Mouse (Mus musculus): Measurements from ENCODE around the gene Sh3bp1.
"Not testable (repeated sequence)": the region's sequence is repeated elsewhere in the genome, so short reads cannot be mapped to it uniquely, and the experiment has no call there.

Sh3bp1 gene

GRCm38 (mm10) chr15:78877810-78878390 lies 21.7 kb upstream of the Sh3bp1 start:
- no peak for DNase-seq (ENCODE audit: low spot score in 2 of 2)

- DNase-seq (ENCODE audit: low spot score in 2 of 2) = not testable (repeated sequence)
Measured at GRCm38 (mm10) chr15:78878792-78879516, 20.6 kb upstream of the Sh3bp1 start.

DNA sequence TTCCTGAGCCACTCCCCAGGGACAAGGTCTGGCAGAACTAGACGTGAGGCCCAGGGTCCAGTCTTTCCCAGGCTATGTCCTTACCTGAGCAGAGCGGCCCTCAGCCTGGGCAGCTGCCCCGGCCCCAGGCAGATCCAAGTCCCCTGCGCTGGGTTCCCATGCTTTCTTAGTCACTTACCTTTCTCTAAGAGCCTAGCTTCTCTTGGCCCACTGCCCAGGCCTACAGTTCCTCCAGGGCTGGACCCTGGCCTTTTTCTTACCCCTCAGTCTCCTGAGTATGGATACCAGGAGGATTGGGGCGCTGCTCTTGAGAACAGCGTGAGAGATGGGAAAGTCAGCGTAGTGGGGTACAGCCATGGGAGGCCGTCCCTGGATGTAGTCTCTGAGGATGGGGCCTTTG lies 19.1 kb upstream of the Sh3bp1 start:
- DNase-seq (ENCODE audit: low spot score in 2 of 2) = no peak

DNA sequence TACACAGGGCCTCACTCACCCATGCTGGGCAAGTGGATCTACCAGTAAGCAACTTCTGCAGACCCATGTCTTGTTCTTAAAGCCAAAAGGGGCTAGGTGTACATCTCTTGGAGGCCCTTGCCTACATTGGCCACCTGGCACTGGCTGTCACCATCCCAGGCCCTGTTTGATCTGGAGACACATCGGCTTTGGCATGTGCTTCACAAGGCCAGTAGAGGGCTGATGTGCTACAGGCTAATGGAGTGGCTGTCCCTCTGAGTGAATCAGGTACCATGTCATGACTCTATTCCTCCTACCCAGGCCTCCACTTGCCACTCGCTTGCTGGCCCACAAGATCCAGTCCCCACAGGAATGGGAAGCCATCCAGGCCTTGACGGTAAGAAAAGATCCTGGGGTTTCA lies 17.7 kb upstream of the Sh3bp1 start:
- DNase-seq (ENCODE audit: low spot score in 2 of 2) = no peak

- DNase-seq (ENCODE audit: low spot score in 2 of 2) = no peak
Measured at GRCm38 (mm10) chr15:78889401-78889853, 10.1 kb upstream of the Sh3bp1 start.

- DNase-seq (ENCODE audit: low spot score in 2 of 2) = no peak
Measured at GRCm38 (mm10) chr15:78892440-78892839, 7.1 kb upstream of the Sh3bp1 start.

GRCm38 (mm10) chr15:78894726-78895125 lies 4.8 kb upstream of the Sh3bp1 start:
- peak in 1 of 2 experiments; percentile 42 for DNase-seq (ENCODE audit: low spot score in 2 of 2)

DNA sequence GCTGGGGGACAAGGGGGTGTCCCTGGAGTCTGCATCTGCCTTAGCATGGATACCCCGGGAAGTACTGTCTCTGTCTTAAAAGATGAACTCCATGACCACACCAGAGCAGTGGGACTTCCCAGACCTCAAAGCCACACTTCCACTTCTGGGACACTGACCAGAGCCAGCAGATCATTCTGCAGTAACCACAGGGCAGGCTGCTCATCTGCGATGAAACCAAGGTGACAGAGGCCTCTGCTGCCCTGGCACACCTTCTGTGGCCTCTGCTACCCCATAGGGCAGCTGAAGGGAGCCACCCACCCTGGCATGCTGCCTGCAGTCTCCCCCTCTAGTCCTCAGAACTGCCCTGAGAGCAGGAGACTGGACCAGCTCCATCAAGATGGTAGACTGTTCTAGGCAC lies 3.8 kb upstream of the Sh3bp1 start:
- DNase-seq (ENCODE audit: low spot score in 2 of 2) = no peak

DNA sequence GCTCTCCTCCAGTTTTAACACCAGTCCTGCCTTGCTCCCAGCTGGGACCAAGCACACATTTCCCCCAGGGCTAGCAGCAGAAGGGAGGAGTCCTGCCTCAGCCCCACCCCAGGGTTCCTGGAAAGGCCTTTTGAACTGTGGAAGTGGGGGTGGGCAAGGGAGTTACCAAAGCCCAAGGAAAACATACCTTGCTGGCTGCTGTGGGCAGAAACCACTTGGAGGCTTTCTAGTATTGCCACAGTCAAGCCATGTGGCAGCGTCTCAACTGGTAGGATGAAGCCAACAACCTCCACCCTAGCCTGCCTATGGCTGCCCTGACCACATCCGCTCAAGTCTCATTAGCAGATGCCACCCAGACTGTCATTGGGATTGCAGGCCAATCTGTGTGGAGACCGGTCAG lies 3.4 kb upstream of the Sh3bp1 start:
- DNase-seq (ENCODE audit: low spot score in 2 of 2) = no peak

- DNase-seq (ENCODE audit: low spot score in 2 of 2) = peak in 1 of 2 experiments; percentile 50
Measured at GRCm38 (mm10) chr15:78897488-78897887, 2.1 kb upstream of the Sh3bp1 start.

DNA sequence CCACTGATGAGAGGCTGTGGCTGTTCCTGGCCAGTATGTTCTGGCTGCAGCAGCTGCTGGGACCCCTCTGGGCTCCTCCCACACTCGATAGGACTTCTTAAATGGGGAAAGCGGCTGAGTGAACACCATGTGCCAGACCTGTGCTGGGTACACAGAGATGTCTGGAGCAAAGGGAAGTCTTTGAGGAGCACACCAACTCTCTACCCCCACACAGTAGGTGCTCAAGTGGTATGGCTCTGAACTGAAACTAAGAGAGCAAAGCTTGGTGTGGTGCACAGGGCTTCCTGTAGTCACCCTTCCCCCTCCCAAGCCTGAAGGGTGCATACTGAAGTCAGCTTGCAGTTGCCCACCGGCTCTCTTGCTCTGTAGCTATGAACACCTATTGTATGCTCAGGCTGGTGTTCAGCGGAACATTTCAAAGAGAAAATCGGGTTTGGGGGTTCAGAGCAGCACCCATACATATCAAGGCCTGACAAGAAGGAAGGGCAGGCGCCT lies 1.0 kb upstream of the Sh3bp1 start:
- DNase-seq (ENCODE audit: low spot score in 2 of 2) = peak in 1 of 2 experiments; percentile 34

DNA sequence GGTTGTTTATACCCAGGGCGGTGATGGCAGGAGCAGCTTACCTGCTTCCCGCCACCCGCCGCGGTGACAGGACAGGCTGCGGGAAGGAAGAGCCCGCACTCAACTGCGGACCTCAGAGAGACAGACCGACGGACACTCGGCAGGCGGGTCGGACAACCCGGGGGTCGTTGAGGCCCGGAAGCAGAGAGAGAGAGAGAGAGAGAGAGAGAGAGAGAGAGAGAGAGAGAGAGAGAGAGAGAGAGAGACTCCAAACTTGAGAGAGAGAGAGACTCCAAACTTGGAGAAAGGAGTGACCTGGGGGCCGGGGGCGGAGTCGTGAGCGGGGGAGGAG lies 194 bp upstream of the Sh3bp1 start, which contains the start of gene Gm49510:
Gm49510 (plus strand) TSS at position 259 of the 331 bp plus-strand sequence.
- DNase-seq (ENCODE audit: low spot score in 2 of 2) = no peak

GRCm38 (mm10) chr15:78900585-78901421 lies 1.2 kb downstream of the Sh3bp1 start:
- peak in 1 of 2 experiments; percentile 72 for DNase-seq (ENCODE audit: low spot score in 2 of 2)

GRCm38 (mm10) chr15:78901422-78901789 lies 1.8 kb downstream of the Sh3bp1 start:
- no peak for DNase-seq (ENCODE audit: low spot score in 2 of 2)

- peak; percentile 84 to 97 for DNase-seq (ENCODE audit: low spot score in 2 of 2)
Measured at GRCm38 (mm10) chr15:78903243-78903642, 3.7 kb downstream of the Sh3bp1 start.

DNA sequence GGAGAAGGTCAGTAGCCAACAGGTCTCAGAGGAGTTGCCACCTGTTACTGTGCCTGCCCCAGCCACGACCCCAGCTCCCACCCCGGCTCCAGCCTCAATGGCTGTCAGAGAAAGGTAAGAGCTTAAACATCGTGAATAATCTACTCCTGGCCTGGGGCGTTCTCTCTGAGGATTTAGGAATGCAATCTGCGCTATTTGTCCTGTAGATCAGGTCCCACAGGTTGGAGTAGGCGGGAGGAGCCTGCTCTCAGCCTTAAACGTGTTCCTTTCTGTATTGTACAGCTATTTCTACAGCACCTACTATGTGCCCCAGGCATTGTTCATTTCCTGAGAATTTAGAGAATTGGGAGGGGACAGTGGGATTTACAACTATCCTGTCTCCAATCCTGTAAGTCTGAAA lies 8.8 kb downstream of the Sh3bp1 start:
- DNase-seq (ENCODE audit: low spot score in 2 of 2) = no peak

GRCm38 (mm10) chr15:78908982-78909381 lies 9.4 kb downstream of the Sh3bp1 start:
- DNase-seq (ENCODE audit: low spot score in 2 of 2) = no peak

DNA sequence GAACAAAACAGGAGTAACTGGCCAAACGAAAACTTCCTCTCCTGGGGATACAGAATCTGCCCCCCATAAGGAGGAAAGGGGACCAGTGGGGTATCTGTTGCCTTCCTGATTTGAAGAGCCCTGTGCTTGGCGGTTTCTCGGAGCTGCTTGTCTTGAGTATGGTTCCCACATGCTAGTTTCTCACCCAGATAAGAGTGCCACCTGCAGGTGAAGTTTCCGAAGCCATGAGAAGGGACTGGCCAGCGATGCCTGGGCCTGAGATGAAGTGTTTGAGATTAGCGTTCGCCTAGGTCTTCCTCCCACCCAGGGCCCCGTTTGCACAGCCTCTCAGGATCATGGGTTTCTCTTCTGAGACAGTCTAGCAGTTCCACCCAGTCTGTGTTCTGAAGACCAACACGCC lies 12.5 kb downstream of the Sh3bp1 start:
- peak in 1 of 2 experiments; percentile 43 for DNase-seq (ENCODE audit: low spot score in 2 of 2)

DNA sequence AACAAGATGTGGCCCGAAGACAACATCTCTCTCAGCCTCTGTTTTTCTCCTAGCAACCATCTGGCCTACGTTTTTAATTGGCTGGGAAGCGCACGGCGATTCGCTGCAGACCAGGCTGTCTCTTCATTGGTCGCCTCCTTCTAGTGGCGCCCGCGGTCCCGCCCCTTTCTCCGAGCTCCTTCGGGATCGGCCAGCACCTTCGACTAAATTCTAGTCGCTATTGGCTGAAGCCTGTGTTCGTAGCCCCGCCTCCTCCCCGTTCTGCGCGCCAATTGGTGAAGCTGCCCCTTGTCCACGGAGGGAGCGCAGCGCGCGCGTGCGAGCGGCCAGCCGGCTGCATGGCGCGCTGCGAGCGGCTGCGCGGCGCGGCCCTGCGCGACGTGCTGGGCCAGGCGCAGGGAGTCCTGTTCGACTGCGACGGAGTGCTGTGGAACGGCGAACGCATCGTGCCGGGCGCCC lies 14.1 kb downstream of the Sh3bp1 start, which contains the start of gene Pdxp:
Pdxp (plus strand) TSS at position 288 of the 459 bp plus-strand sequence.
- DNase-seq (ENCODE audit: low spot score in 2 of 2) = peak; percentile 94 to 95

DNA sequence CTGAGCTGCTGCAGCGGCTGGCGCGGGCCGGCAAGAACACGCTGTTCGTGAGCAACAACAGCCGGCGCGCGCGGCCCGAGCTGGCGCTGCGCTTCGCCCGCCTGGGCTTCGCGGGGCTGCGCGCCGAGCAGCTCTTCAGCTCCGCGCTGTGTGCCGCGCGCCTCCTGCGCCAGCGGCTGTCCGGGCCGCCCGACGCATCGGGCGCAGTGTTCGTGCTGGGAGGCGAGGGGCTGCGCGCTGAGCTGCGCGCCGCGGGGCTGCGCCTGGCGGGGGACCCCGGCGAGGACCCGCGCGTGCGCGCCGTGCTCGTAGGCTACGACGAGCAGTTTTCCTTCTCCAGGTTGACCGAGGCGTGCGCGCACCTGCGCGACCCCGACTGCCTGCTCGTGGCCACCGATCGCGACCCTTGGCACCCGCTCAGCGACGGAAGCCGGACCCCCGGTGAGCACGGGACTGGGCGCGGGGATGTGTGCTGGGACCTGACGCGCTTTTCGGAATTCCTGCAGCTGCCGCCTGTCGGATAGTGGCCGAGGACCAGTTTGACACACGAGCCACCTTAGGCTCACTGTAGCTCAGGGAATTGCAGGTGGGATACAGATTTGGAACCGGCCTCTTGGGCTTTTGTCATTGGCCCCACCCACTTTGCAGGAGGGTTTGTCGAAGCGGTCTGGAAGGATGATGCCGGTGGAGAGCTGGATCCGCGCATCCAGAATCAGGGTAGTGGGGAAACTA lies 14.7 kb downstream of the Sh3bp1 start:
- no peak for DNase-seq (ENCODE audit: low spot score in 2 of 2)
